8 mouse cellular contexts compared by ENCODE assay signal in the genomic region with DNA sequence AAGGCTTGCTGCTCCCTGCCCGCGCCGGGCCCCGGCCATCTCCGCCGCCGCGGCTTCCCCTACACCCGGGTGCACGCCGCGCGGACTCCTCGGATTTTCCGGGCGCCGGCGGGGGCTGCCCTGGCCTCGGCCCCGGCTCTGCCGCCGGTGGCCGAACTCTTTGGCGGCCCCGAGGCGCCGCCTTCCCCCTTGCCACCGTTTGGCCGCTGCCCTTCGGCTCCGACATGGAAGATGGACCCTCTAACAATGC.
DNase-seq lines count a peak whose midpoint lies in the region; ATAC-seq and TF ChIP-seq lines count a peak whose summit lies in the region.
"Had no signal": no experiment of that assay in that cellular context is flagged by ENCODE, and none has a peak within 500 bp of the region (broad histone marks: within the 10 kb centered on the region; RNA-seq: fewer than 3 reads in every experiment).

No protein-coding gene starts in this region.

- no peaks in the 10 kb centered on the region for H3K36me3 ChIP-seq in forebrain, embryonic 13.5 days (ENCODE audit: poor library complexity, severe bottlenecking)
- no peaks in the 10 kb centered on the region for H3K36me3 ChIP-seq in limb, embryonic 11.5 days (ENCODE audit: control insufficient read depth, insufficient read depth, low read length)

- H3K4me1 ChIP-seq in lung, adult 2 months (ENCODE audit: control insufficient read depth, insufficient read depth, low read length): 0 out of 2 replicates have a peak, but pooled peaks cover 2% of the 10 kb centered on the region
- H3K4me1 ChIP-seq in forebrain, embryonic 13.5 days: peaks cover 41% of the 10 kb centered on the region
- peaks cover 7% of the 10 kb centered on the region for H3K4me1 ChIP-seq in limb, embryonic 11.5 days (ENCODE audit: control insufficient read depth, insufficient read depth, low read length)
- peaks cover 30% of the 10 kb centered on the region for H3K4me1 ChIP-seq in olfactory bulb, adult 2 months (ENCODE audit: control insufficient read depth, insufficient read depth, low read length)

- H3K4me3 ChIP-seq in lung, adult 2 months (replicated peaks; ENCODE audit: extremely low read depth, low read depth, low read length): peak overlapping the region; percentile 11
- peak overlapping the region; percentile 87 for H3K4me3 ChIP-seq in forebrain, embryonic 13.5 days
- peak overlapping the region; percentile 72 for H3K4me3 ChIP-seq in limb, embryonic 11.5 days (ENCODE audit: low read depth, low read length)
- H3K4me3 ChIP-seq in olfactory bulb, adult 2 months (ENCODE audit: insufficient read depth, low read depth, low read length): peak overlapping the region; percentile 70

- no peaks in the 10 kb centered on the region for H3K9me3 ChIP-seq in forebrain, embryonic 13.5 days (replicated peaks)
- H3K9me3 ChIP-seq in limb, embryonic 11.5 days (ENCODE audit: control insufficient read depth, low read length): no peaks in the 10 kb centered on the region

- H3K27ac ChIP-seq in forebrain, embryonic 13.5 days: peak overlapping the region; percentile 91
- no peak overlapping the region for H3K27ac ChIP-seq in limb, embryonic 11.5 days (replicated peaks; ENCODE audit: low read depth, low read length)
- no peak overlapping the region; the same call in 1 of the 2 replicates for H3K27ac ChIP-seq in olfactory bulb, adult 2 months (ENCODE audit: insufficient read depth, low read depth, low read length)

- H3K27me3 ChIP-seq in forebrain, embryonic 13.5 days: peaks cover 38% of the 10 kb centered on the region
- H3K27me3 ChIP-seq in limb, embryonic 11.5 days (ENCODE audit: control insufficient read depth, insufficient read depth, low read length): peaks cover 43% of the 10 kb centered on the region

- ATAC-seq in forebrain, embryonic 13.5 days: peak; percentile 3
- no peak for ATAC-seq in limb, embryonic 11.5 days (ENCODE audit: insufficient number of reproducible peaks, low FRiP score, low TSS enrichment, low read depth)
- ATAC-seq: activated CD4-positive, CD25-positive, alpha-beta regulatory T cell, adult 4 months had no signal

- DNase-seq in lung, adult 2 months: no peak
- no peak for DNase-seq in lung, postnatal 10 days
- no peak for DNase-seq in limb, embryonic 11.5 days (ENCODE audit: low spot score)
- DNase-seq in embryo, embryonic 10 days (ENCODE audit: low spot score): no peak
- DNase-seq in retina, embryonic 14.5 days (ENCODE audit: low spot score): no peak

- TF ChIP-seq CTCF in lung, adult 2 months (IDR thresholded peaks at IDR 0.05; ENCODE audit: insufficient read depth, low read length): no peak
- TF ChIP-seq CTCF in olfactory bulb, adult 2 months (IDR thresholded peaks at IDR 0.05; ENCODE audit: insufficient read depth, low read depth, low read length): no peak

- WGBS in lung, adult 2 months: under 1% methylated on average over 31 of the region's 31 CpGs
- under 1% methylated on average over 23 of the region's 31 CpGs for WGBS in forebrain, embryonic 13.5 days
- under 1% methylated on average over 19 of the region's 31 CpGs for WGBS in limb, embryonic 11.5 days
- 1% methylated on average over 29 of the region's 31 CpGs for WGBS in olfactory bulb, adult 2 months

- peak overlapping the region; percentile 95 for H3K9ac ChIP-seq in forebrain, embryonic 13.5 days
- H3K9ac ChIP-seq in limb, embryonic 11.5 days (ENCODE audit: low read length): peak overlapping the region; percentile 59

- peak overlapping the region; percentile 91 for H3K4me2 ChIP-seq in forebrain, embryonic 13.5 days
- H3K4me2 ChIP-seq in limb, embryonic 11.5 days (ENCODE audit: low read depth, severe bottlenecking): peak overlapping the region; percentile 97

- TF ChIP-seq POLR2A in lung, adult 2 months (IDR thresholded peaks at IDR 0.05; ENCODE audit: borderline replicate concordance, extremely low read depth, low read depth, low read length): no peak
- no peak for TF ChIP-seq POLR2A in olfactory bulb, adult 2 months (IDR thresholded peaks at IDR 0.05; ENCODE audit: insufficient read depth, low read depth, low read length)

Comparison
In these comparisons a context has a peak if more than half of its experiments do, and no peak if none do; other contexts are left out.
1. H3K4me3 ChIP-seq: peak in every context shown above with its lines; median percentile 87 in forebrain, embryonic 13.5 days; 72 in limb, embryonic 11.5 days; 70 in olfactory bulb, adult 2 months; 11 in lung, adult 2 months.